Mouse (Mus musculus) limb, embryonic 10.5 days (tissue): ENCODE results near the gene Clcf1. TPM values are rescaled to one million over a fixed set of nuclear protein-coding genes. Genes with fewer than 3 reads are reported as not detected.

Experiments
- DNase-seq: peaks from one replicate; pipeline ENCODE4 v3.0.0-alpha.2; 2017; ENCODE audit warnings: low spot score
- H3K27ac ChIP-seq: fragments of 300-500 bp; sonication (generic); 2 replicates; pipeline ENCODE4 v1.5.1; 2016; ENCODE audit warnings: mild to moderate bottlenecking
- H3K27me3 ChIP-seq: fragments of 300-500 bp; sonication (generic); 2 replicates; pipeline ENCODE4 v1.6.1; 2016; ENCODE audit warnings: low read depth, mild to moderate bottlenecking; ENCODE audit not compliant: poor library complexity, severe bottlenecking
- H3K36me3 ChIP-seq: fragments of 300-500 bp; sonication (generic); 2 replicates; pipeline ENCODE4 v1.6.1; 2016; ENCODE audit warnings: mild to moderate bottlenecking, moderate library complexity
- H3K4me1 ChIP-seq: fragments of 300-500 bp; sonication (generic); 2 replicates; pipeline ENCODE4 v1.6.1; 2016
- H3K4me3 ChIP-seq: fragments of 300-500 bp; sonication (generic); 2 replicates; pipeline ENCODE4 v1.5.1; 2016; ENCODE audit warnings: mild to moderate bottlenecking, moderate library complexity
- H3K9me3 ChIP-seq: fragments of 300-500 bp; sonication (generic); replicated peaks from 2 replicates; pipeline ENCODE4 v1.6.1; 2016; ENCODE audit warnings: mild to moderate bottlenecking
- WGBS: fragments of 180-500 bp; shearing (Covaris S2); methylation state at CpG from one replicate; pipeline ENCODE4 v1.1.7; 2016; 5-methylcytosine and 5-hydroxymethylcytosine counted together
- polyA plus RNA-seq: library from polyadenylated mRNA; unstranded; fragments of >200 nt; fragmentation: Nextera tagmentation; extraction: Ambion mirVana; gene quantifications from 2 replicates; pipeline ENCODE4 v1.2.1, GENCODE M21; 2016

Gene Clcf1
- 4.3 and 6.0 TPM in 2 replicates for polyA plus RNA-seq

DNA sequence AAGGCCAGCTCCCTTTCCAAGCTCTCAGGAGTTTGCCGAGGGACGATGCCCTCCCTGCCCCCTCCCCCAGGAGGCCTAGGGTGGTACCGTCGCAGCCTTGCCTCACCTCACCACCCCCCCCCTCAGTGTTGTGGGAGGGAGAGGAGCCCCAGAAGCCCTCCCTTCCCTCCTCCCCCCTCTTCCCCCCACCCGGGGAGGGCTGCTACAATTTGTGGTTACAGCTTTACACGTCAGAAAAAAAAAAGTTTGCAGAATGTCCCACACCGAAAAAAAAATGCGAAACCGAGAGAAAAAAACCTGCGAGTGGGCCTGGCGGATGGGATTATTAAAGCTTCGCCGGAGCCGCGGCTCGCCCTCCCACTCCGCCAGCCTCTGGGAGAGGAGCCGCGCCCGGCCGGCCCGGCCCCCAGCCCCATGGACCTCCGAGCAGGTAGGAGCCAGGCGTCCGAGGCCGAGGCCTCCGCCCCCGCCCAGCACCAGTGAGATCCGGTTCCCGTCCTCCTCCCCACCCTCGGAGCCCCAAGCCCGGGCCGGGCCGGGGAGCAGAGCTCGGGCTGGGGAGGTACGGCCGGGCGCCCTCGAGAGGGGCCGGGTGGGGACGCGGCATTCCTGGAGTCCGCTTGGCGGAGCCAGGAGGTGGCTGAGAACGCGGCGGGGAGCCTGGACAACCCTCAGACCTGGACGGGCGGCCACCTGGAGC is at the start of gene Clcf1, which contains the start of gene AC109138.7:
Gene Clcf1, plus strand, starts transcription at position 168 of the 700 bp plus-strand sequence.
Gene AC109138.7, plus strand, starts transcription at position 287 of the 700 bp plus-strand sequence.
- no peaks in the 10 kb centered on the region for H3K36me3 ChIP-seq
- WGBS = under 1% methylated on average over 49 of the region's 49 CpGs
- peaks cover 76% of the 10 kb centered on the region for H3K4me1 ChIP-seq
- peaks cover 44% of the 10 kb centered on the region for H3K27me3 ChIP-seq
- DNase-seq = peak; percentile 78
- no peaks in the 10 kb centered on the region for H3K9me3 ChIP-seq
- H3K27ac ChIP-seq = peak within 1 kb of the TSS; percentile 97
- peak within 1 kb of the TSS; percentile 83 for H3K4me3 ChIP-seq

DNA sequence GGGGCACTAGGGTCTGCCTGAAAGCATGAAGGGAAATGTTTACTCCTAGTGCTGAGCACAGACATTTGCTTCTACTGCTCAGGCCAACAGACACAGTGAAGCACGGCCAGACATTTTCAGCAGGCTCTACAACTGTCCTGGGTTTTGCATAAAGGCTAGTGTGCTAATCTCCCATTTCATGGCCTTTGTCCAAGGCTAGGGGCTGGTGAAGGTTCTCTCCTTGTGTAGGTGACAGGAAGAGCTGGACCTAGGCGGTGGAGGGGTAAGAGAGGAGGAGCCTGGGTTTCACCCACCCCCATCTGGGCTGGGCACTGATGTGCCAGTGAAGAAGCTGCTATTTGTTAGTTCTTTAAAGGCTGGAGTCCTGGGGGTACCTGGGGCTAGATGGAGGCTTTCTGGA is 49.3 kb upstream of the Clcf1 start:
- Histone ChIP-seq H3K4me1 (peaks cover 27% of the 10 kb centered on the region), H3K27me3 (no peaks in the 10 kb centered on the region), H3K27ac (peak overlapping the region; percentile 56; the same call in 1 of the 2 replicates), H3K9me3 (no peaks in the 10 kb centered on the region), H3K36me3 (peaks cover 19% of the 10 kb centered on the region), H3K4me3 (no peak overlapping the region)
- 81% methylated on average over 2 of the region's 2 CpGs for WGBS
- DNase-seq = no peak

DNA sequence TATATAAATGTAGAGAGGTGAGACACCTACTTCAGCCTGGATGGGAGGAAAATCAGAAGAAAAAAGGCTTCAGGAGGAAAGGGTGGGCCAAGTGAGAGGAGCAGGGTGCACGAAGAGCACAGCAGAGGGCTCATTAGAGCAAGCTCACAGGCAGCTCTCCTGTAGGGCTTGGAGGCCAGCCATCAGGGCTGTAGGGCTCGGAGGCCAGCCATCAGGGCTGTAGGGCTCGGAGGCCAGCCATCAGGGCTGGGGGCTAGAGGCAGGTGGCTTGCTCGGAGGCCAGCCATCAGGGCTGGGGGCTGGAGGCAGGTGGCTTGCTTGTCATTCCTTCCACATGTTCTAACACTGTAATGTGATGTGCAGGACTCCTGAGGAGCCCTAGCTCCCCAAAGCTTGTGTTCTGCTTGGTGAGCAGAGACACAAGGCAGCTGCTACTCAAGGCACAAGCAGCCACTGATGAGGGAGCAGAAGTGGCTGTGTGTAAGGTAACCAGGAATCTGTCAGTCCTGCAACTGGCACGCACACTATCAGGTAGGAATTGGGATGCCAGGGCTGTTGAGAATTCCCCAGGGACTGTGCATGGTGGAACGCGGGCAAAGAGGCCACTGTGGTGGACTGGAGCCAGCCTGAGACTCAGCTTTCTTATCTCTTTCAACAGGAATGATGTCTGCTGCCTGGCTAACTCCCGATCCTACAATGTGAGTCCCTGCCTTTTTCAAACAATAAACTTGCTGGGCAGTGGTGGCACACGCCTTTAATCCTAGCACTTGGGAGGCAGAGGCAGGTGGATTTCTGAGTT is 47.2 kb upstream of the Clcf1 start:
- WGBS = 83% methylated on average over 9 of the region's 9 CpGs
- peaks cover 48% of the 10 kb centered on the region for H3K4me1 ChIP-seq
- no peak overlapping the region for H3K4me3 ChIP-seq
- H3K9me3 ChIP-seq = no peaks in the 10 kb centered on the region
- H3K27ac ChIP-seq = 0 out of 2 replicates have a peak overlapping the region, but pooled peaks have one; percentile 4
- H3K36me3 ChIP-seq = 0 out of 2 replicates have a peak, but pooled peaks cover under 1% of the 10 kb centered on the region
- DNase-seq = no peak
- H3K27me3 ChIP-seq = peaks cover 6% of the 10 kb centered on the region; the same call in 1 of the 2 replicates

DNA sequence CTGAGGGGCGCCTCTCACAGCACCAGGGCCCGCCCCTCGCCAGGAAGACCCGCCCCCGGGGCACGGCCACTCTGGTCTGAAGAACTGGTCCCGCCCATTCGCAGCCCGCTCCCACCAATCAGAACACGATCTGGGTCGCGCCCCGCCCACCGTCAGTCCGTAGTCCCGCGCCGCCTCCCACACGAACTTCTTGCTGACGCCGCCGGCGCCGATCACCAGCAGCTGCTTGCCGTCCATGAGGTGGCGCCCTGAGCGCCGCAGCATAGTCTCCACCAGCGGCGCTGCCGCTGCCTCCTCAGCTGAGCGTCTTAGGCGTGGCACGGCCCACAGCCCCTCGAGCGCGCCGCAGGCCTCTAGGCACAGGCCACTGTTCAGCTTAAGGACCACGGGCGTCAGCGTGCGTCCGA is 44.7 kb upstream of the Clcf1 start:
- H3K4me3 ChIP-seq = peak overlapping the region; percentile 55
- H3K36me3 ChIP-seq = no peaks in the 10 kb centered on the region
- WGBS = under 1% methylated on average over 43 of the region's 43 CpGs
- no peaks in the 10 kb centered on the region for H3K9me3 ChIP-seq
- peaks cover 6% of the 10 kb centered on the region; the same call in 1 of the 2 replicates for H3K27me3 ChIP-seq
- H3K4me1 ChIP-seq = peaks cover 39% of the 10 kb centered on the region
- peak overlapping the region; percentile 89 for H3K27ac ChIP-seq
- DNase-seq = peak; percentile 100

DNA sequence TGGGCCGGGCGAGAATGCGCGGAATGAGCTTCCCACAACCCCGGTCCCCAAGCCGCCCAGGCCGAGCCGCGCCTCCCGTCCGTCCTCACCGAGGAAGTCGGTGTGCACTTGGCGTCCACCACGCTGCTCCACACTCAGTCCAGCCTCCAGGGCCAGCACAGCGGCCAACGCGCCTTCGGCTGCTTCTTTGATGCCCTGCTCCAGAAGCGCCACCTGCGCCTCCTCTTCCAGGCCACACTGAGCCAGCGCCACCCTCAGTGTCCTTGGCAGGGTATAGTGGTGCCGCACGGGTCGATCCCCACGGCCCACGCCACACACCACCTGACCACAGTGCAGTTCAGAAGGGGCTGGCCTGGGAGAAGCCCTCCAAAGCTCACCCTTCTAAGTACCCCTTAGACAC is 44.2 kb upstream of the Clcf1 start:
- H3K27ac ChIP-seq = peak overlapping the region; percentile 89
- H3K4me3 ChIP-seq = peak overlapping the region; percentile 55
- H3K36me3 ChIP-seq = no peaks in the 10 kb centered on the region
- no peak for DNase-seq
- H3K27me3 ChIP-seq = peaks cover 6% of the 10 kb centered on the region; the same call in 1 of the 2 replicates
- H3K4me1 ChIP-seq = peaks cover 39% of the 10 kb centered on the region
- no peaks in the 10 kb centered on the region for H3K9me3 ChIP-seq
- WGBS = 6% methylated on average over 27 of the region's 27 CpGs

DNA sequence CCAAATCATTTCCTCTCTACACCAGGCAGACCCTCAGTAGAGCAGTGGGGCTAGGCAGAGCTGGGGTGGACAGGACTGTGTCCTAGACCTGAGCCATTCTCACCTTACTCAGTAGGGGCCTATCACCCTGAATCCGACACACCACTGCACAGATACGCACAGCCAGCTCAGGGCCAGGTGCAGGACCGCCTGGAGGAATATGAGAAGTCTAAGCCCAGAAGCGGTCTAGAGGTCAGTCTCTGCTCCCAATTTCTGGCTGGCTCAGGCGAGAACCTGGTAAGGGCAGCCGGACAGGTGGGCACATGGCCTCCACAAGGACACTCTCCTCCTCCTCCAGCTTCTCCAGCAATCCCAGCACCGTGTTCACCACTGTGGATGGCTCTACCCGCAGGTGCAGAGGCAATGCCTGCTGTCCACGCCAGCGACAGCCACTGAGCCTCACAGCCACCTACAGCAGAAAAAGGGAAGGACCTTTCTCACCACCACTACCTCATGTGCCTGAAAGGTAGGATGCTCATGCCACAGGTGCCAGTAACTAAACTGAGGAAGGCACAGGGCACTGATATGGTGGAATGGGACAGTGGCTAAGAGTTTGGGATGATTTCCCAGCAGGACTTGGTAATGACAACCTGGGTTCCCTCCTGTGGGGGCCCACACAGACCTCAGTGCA is 43.2 kb upstream of the Clcf1 start:
- Histone ChIP-seq H3K36me3 (no peaks in the 10 kb centered on the region), H3K9me3 (no peaks in the 10 kb centered on the region), H3K4me1 (peaks cover 40% of the 10 kb centered on the region), H3K27ac (peak overlapping the region; percentile 14), H3K27me3 (peaks cover 7% of the 10 kb centered on the region), H3K4me3 (no peak overlapping the region)
- no peak for DNase-seq
- WGBS = 88% methylated on average over 10 of the region's 10 CpGs

DNA sequence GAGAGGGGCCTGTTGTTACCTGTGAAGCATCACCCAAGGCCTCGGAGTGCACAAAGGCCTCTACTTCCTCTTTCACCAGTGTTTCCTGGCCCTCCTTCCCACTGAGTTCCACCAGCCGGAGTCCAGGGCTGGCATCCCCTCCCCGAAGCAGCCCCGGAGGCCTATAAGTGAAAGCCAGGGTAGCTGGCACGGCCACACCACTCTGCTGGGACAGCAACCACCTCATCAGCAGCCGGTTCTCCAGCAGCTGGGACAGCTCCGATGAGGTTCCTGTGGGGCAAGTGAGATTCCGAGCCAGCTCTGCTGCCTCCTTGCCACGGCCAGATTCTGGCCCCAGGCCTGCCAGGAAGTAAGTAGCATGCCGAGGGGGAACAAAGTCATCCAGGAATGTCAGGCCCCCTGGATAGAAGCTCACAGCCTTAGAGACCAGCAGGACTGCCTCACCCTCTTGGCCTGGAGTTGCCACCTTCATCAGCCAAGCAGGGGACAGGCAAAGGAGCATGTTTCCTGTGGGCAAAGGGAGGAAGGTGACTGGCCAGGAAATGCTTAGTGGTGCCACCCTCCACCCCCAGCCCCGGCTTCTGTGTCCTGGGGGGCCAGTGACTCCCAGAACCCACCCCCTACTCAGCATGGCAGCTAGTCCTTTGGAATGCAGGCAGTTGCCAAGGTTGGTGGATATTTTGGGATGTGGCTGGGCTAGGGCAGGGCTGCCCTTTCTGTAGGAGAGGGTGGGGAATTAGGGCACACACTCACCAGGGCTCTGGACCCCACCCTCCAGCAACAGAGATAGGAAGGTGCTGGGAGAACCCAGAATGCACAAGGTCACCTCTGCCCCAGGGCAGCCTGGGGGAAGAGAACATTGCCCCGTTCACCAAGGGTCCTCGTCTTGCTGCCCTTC is 42.4 kb upstream of the Clcf1 start:
- 63% methylated on average over 13 of the region's 13 CpGs for WGBS
- DNase-seq = no peak
- no peak overlapping the region for H3K4me3 ChIP-seq
- peaks cover 15% of the 10 kb centered on the region for H3K27me3 ChIP-seq
- peaks cover 40% of the 10 kb centered on the region for H3K4me1 ChIP-seq
- H3K9me3 ChIP-seq = no peaks in the 10 kb centered on the region
- peak overlapping the region; percentile 14 for H3K27ac ChIP-seq
- H3K36me3 ChIP-seq = no peaks in the 10 kb centered on the region

DNA sequence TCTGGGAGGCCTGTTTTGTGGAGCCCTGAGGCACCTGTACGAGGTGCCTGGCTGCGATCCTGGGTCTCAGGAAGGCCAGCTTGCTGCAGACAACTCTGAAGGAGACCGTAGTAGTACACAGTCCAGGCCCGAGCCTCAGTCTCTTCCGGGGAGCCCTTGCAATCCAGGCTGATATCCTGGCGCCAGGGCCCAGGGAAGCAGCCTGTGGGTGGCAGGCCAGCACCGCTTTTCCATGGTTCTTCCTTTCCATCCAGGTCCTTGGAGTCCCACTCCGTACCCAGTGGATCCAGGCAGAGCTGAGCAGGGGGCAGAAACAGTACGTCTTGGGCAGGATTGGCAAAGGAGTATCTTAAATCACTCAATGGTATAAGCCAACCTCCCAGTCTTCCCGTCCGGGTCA is 41.1 kb upstream of the Clcf1 start:
- Histone ChIP-seq H3K36me3 (no peaks in the 10 kb centered on the region), H3K27ac (no peak overlapping the region)
- 55% methylated on average over 11 of the region's 11 CpGs for WGBS

DNA sequence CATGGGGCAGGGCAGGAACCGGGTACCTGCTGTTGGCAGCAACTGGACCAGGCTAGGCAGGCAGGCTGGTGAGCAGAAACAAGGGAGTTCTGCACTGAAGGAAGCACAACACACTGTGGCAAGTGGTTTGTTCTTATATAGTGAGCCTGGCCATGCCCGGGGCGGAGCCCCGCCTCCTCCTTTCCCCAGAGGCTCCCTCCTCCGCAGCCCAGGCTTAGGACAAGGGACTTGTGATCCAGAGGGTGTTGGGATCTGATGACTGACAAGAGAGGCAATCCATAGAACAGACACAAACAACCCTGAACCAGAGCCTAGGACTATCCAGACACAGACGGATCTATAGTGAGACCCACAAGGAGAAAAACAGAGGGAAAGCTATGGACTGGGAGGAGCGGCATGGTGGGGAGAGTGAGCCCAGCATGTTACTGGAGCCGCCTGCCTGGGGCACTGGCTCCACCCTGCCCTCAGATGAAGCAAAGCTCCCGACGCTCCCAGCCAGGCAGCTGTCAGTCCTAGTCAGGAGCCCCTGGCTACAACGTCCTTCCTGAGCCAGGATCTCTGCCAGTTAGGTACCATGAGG is 38.6 kb upstream of the Clcf1 start, which contains the start of gene Carns1:
Gene Carns1, minus strand, starts transcription at position 112 of the 580 bp plus-strand sequence.
- Histone ChIP-seq H3K4me3 (peak within 1 kb of the TSS; percentile 35), H3K36me3 (no peaks in the 10 kb centered on the region), H3K4me1 (peaks cover 29% of the 10 kb centered on the region), H3K27ac (peak within 1 kb of the TSS; percentile 37; the same call in 1 of the 2 replicates), H3K27me3 (peaks cover 15% of the 10 kb centered on the region), H3K9me3 (no peaks in the 10 kb centered on the region)
- 4% methylated on average over 11 of the region's 11 CpGs for WGBS
- no peak for DNase-seq

More for the DNA sequence above, 41.1 kb upstream of the Clcf1 start:
- H3K27me3 ChIP-seq = peaks cover 15% of the 10 kb centered on the region
- no peak for DNase-seq
- no peaks in the 10 kb centered on the region for H3K9me3 ChIP-seq
- H3K4me1 ChIP-seq = peaks cover 40% of the 10 kb centered on the region
- H3K4me3 ChIP-seq = no peak overlapping the region

DNA sequence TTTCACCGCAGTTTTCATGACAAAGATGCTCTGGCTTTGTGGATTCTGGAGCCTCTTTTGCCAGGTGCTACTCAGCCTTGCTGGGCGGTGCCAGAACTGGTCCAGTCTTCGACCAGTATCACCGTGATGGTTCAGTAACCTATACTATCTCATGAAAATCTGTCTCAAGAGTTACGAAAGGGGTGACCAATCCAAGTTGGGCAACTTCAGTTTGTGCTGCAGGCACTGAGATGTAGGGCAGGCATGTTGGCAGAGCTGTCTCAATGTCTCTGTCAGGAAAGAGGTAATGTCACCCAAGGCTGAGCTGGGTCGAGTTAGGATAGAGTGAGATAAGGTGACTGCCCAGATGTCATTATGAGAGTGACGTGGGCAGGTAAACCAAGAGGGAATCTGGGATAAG is 33.6 kb upstream of the Clcf1 start:
- no peak overlapping the region for H3K27ac ChIP-seq
- H3K9me3 ChIP-seq = no peaks in the 10 kb centered on the region
- DNase-seq = no peak
- H3K4me1 ChIP-seq = peaks cover 25% of the 10 kb centered on the region
- WGBS = 89% methylated on average over 7 of the region's 7 CpGs
- peaks cover 9% of the 10 kb centered on the region for H3K27me3 ChIP-seq
- H3K4me3 ChIP-seq = no peak overlapping the region
- H3K36me3 ChIP-seq = no peaks in the 10 kb centered on the region

DNA sequence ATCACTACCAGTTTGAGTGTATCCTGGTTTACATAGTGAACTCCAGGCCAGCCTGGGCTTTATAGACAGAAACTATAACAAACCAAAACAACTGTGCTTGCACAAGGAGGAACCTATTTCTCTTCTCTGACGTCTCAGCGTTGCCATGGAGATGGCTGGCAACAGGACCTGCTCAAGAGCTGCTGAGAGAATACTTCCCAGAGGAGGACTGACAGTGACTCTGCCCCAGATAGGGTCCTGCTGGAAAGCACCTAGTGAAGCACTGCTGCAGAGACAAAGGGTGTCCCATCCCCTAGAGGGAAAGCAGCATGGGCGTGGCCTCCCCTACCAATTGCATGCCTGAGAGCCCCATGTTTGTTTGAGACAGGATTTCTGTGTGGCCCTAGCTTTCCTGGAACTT is 32.1 kb upstream of the Clcf1 start:
- no peak overlapping the region for H3K4me3 ChIP-seq
- H3K9me3 ChIP-seq = no peaks in the 10 kb centered on the region
- no peak overlapping the region for H3K27ac ChIP-seq
- WGBS = 54% methylated on average over 3 of the region's 3 CpGs
- no peaks in the 10 kb centered on the region for H3K27me3 ChIP-seq
- peaks cover 21% of the 10 kb centered on the region for H3K4me1 ChIP-seq
- DNase-seq = no peak
- H3K36me3 ChIP-seq = no peaks in the 10 kb centered on the region
